Mouse (Mus musculus): ENCODE measurements around the gene Gabrg3. TPM values are rescaled to one million over a fixed set of nuclear protein-coding genes. Genes with fewer than 3 reads are reported as not detected.
"Not testable (repeated sequence)": the region's sequence is repeated elsewhere in the genome, so short reads cannot be mapped to it uniquely, and the experiment has no call there.

The Gabrg3 gene
- total RNA-seq, 2 experiments from 2014 or later: 0.05 TPM; not detected in 1

GRCm38 (mm10) chr7:57322086-57322485, 64.9 kb downstream of the Gabrg3 start:
- DNase-seq: no peak
- intact Hi-C loops (cut with DNase I): loop anchor here (10.0 kb wide), 1 partner anchor 47 kb away; no protein-coding TSS in a partner anchor

GRCm38 (mm10) chr7:57314971-57315370, 72.0 kb downstream of the Gabrg3 start:
- intact Hi-C loops (cut with DNase I): no loop called here
- no peak for DNase-seq

GRCm38 (mm10) chr7:57312018-57312417, 75.0 kb downstream of the Gabrg3 start:
- no peak for DNase-seq
- intact Hi-C loops (cut with DNase I): no loop called here

GRCm38 (mm10) chr7:57307337-57307736, 79.7 kb downstream of the Gabrg3 start:
- DNase-seq: no peak
- intact Hi-C loops (cut with DNase I): no loop called here

- intact Hi-C loops (cut with DNase I): no loop called here
- DNase-seq: no peak
Measured at GRCm38 (mm10) chr7:57296639-57297038, 90.3 kb downstream of the Gabrg3 start.

- intact Hi-C loops (cut with DNase I): no loop called here
- no peak for DNase-seq
Measured at GRCm38 (mm10) chr7:57294127-57294526, 92.9 kb downstream of the Gabrg3 start.

- intact Hi-C loops (cut with DNase I): no loop called here
- no peak for DNase-seq
Measured at GRCm38 (mm10) chr7:57293564-57293963, 93.4 kb downstream of the Gabrg3 start.

- intact Hi-C loops (cut with DNase I): loop anchor here (10.0 kb wide), 1 partner anchor 62 kb away; no protein-coding TSS in a partner anchor
- DNase-seq: no peak
Measured at GRCm38 (mm10) chr7:57283186-57283585, 103.8 kb downstream of the Gabrg3 start.

- intact Hi-C loops (cut with DNase I): loop anchor here (5.0 to 10.0 kb wide), 2 partner anchors 46 to 103 kb away; no protein-coding TSS in a partner anchor
- no peak for DNase-seq
Measured at GRCm38 (mm10) chr7:57278841-57279240, 108.1 kb downstream of the Gabrg3 start.

GRCm38 (mm10) chr7:57260201-57260600, 126.8 kb downstream of the Gabrg3 start:
- DNase-seq: no peak
- intact Hi-C loops (cut with DNase I): no loop called here

- no peak for DNase-seq
- intact Hi-C loops (cut with DNase I): no loop called here
Measured at GRCm38 (mm10) chr7:57258893-57259574, 128.0 kb downstream of the Gabrg3 start.

- DNase-seq: no peak
- intact Hi-C loops (cut with DNase I): no loop called here
Measured at GRCm38 (mm10) chr7:57243981-57244380, 143.0 kb downstream of the Gabrg3 start.

- no peak for DNase-seq
- intact Hi-C loops (cut with DNase I): no loop called here
Measured at GRCm38 (mm10) chr7:57214119-57214518, 172.9 kb downstream of the Gabrg3 start.

- DNase-seq: no peak
- intact Hi-C loops (cut with DNase I): no loop called here
Measured at GRCm38 (mm10) chr7:57186015-57186414, 201.0 kb downstream of the Gabrg3 start.

- intact Hi-C loops (cut with DNase I); DNase-seq: not testable (repeated sequence)
Measured at GRCm38 (mm10) chr7:57175891-57176545, 211.0 kb downstream of the Gabrg3 start.

GRCm38 (mm10) chr7:57166931-57167330, 220.1 kb downstream of the Gabrg3 start:
- intact Hi-C loops (cut with DNase I): no loop called here
- peak in 1 of 2 experiments; percentile 2 for DNase-seq

- intact Hi-C loops (cut with DNase I): no loop called here
- peak; percentile 4 to 19 for DNase-seq
Measured at GRCm38 (mm10) chr7:57158211-57158610, 228.8 kb downstream of the Gabrg3 start.

GRCm38 (mm10) chr7:57153743-57154142, 233.2 kb downstream of the Gabrg3 start:
- no peak for DNase-seq
- intact Hi-C loops (cut with DNase I): no loop called here

- no peak for DNase-seq
- intact Hi-C loops (cut with DNase I): no loop called here
Measured at GRCm38 (mm10) chr7:57150768-57151167, 236.2 kb downstream of the Gabrg3 start.

- intact Hi-C loops (cut with DNase I): no loop called here
Measured at GRCm38 (mm10) chr7:57138072-57138704, 248.8 kb downstream of the Gabrg3 start.

GRCm38 (mm10) chr7:57133009-57133408, 254.0 kb downstream of the Gabrg3 start:
- intact Hi-C loops (cut with DNase I): no loop called here

More at GRCm38 (mm10) chr7:57138072-57138704, 248.8 kb downstream of the Gabrg3 start:
- DNase-seq: no peak

More at GRCm38 (mm10) chr7:57133009-57133408, 254.0 kb downstream of the Gabrg3 start:
- DNase-seq: no peak

Data from heart, postnatal 36 days (tissue).